Mouse (Mus musculus): ENCODE data around the gene F2r. TPM values are rescaled to one million over a fixed set of nuclear protein-coding genes. Genes with fewer than 3 reads are reported as not detected.

The F2r gene
- polyA plus RNA-seq, 1 experiment, result 15.1 TPM

DNA sequence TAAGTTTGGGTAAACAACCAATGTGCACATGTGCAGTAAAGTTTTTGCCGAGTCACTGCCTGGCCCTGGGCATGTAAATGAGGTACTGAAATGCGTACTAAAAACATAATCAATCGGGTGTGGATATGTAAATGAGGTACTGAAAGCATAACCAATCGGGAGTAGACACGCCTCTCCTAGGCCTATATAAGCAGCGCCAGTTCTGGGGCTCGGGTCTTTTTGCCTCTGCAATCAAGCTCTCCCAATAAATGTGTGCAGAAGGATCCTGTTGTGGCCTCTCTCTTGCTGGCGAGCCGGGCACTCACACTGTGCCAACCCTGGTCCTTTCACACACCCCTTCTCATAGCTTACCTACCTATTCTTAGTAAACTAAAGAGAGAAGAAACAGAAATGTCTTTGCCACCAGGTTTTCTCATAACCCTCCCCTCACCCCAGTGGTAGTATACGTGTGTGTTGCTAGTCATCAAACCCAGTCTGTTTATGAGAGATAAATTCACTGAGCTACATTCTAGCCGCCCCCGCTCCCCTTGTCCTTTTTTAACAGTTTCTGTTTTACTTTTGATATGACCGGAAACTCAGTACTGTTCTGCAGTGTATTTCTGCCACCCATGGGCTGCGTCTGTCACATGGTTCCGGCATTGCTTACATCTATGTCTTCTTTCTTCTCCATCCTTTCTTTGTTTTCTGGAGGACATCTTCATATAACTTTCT lies 51.3 kb downstream of the F2r start:
- no peaks in the 10 kb centered on the region for H3K4me1 ChIP-seq (ENCODE audit: control insufficient read depth, insufficient read depth, insufficient read length, low read length)
- WGBS, result 86% methylated on average over 15 of the region's 15 CpGs
- H3K36me3 ChIP-seq (ENCODE audit: control insufficient read depth, insufficient read depth, low read length), result no peaks in the 10 kb centered on the region
- no peak overlapping the region for H3K4me3 ChIP-seq (ENCODE audit: low read depth, low read length)
- peak overlapping the region; percentile 46; the same call in 1 of the 2 replicates for H3K27ac ChIP-seq (ENCODE audit: insufficient read depth, low read depth, low read length)
- TF ChIP-seq CTCF (IDR thresholded peaks at IDR 0.05; ENCODE audit: extremely low read depth, insufficient read length, insufficient replicate concordance, low read depth, low read length), result no peak
- TF ChIP-seq POLR2A (IDR thresholded peaks at IDR 0.05; ENCODE audit: low read depth, low read length), result no peak
- no peaks in the 10 kb centered on the region for H3K27me3 ChIP-seq (ENCODE audit: control insufficient read depth, insufficient read depth, low read length)

- no peak overlapping the region for H3K4me3 ChIP-seq (ENCODE audit: low read depth, low read length)
- TF ChIP-seq POLR2A (IDR thresholded peaks at IDR 0.05; ENCODE audit: low read depth, low read length) (no peak), CTCF (IDR thresholded peaks at IDR 0.05; ENCODE audit: extremely low read depth, insufficient read length, insufficient replicate concordance, low read depth, low read length) (peak; percentile 64; the same call in 1 of the 2 replicates)
- no peaks in the 10 kb centered on the region for H3K4me1 ChIP-seq (ENCODE audit: control insufficient read depth, insufficient read depth, insufficient read length, low read length)
- H3K27me3 ChIP-seq (ENCODE audit: control insufficient read depth, insufficient read depth, low read length), result no peaks in the 10 kb centered on the region
- no peaks in the 10 kb centered on the region for H3K36me3 ChIP-seq (ENCODE audit: control insufficient read depth, insufficient read depth, low read length)
- H3K27ac ChIP-seq (ENCODE audit: insufficient read depth, low read depth, low read length), result no peak overlapping the region
- WGBS, result 4% methylated on average over 3 of the region's 3 CpGs
Measured at GRCm38 (mm10) chr13:95563693-95564092, 54.6 kb downstream of the F2r start.

- TF ChIP-seq CTCF (IDR thresholded peaks at IDR 0.05; ENCODE audit: extremely low read depth, insufficient read length, insufficient replicate concordance, low read depth, low read length) (no peak), POLR2A (IDR thresholded peaks at IDR 0.05; ENCODE audit: low read depth, low read length) (no peak)
Measured at GRCm38 (mm10) chr13:95563066-95563610, 55.1 kb downstream of the F2r start.

GRCm38 (mm10) chr13:95557326-95557725 lies 61.0 kb downstream of the F2r start:
- Histone ChIP-seq H3K4me1 (ENCODE audit: control insufficient read depth, insufficient read depth, insufficient read length, low read length) (peaks cover 3% of the 10 kb centered on the region; the same call in 1 of the 2 replicates), H3K4me3 (ENCODE audit: low read depth, low read length) (no peak overlapping the region), H3K27me3 (ENCODE audit: control insufficient read depth, insufficient read depth, low read length) (no peaks in the 10 kb centered on the region), H3K27ac (ENCODE audit: insufficient read depth, low read depth, low read length) (no peak overlapping the region), H3K36me3 (ENCODE audit: control insufficient read depth, insufficient read depth, low read length) (no peaks in the 10 kb centered on the region)
- TF ChIP-seq CTCF (IDR thresholded peaks at IDR 0.05; ENCODE audit: extremely low read depth, insufficient read length, insufficient replicate concordance, low read depth, low read length), result no peak
- no peak for TF ChIP-seq POLR2A (IDR thresholded peaks at IDR 0.05; ENCODE audit: low read depth, low read length)
- WGBS, result 92% methylated on average over 7 of the region's 7 CpGs

More at GRCm38 (mm10) chr13:95563066-95563610, 55.1 kb downstream of the F2r start:
- H3K4me3 ChIP-seq (ENCODE audit: low read depth, low read length), result no peak overlapping the region
- no peaks in the 10 kb centered on the region for H3K27me3 ChIP-seq (ENCODE audit: control insufficient read depth, insufficient read depth, low read length)
- H3K27ac ChIP-seq (ENCODE audit: insufficient read depth, low read depth, low read length), result no peak overlapping the region
- WGBS, result 48% methylated on average over 10 of the region's 10 CpGs
- H3K4me1 ChIP-seq (ENCODE audit: control insufficient read depth, insufficient read depth, insufficient read length, low read length), result no peaks in the 10 kb centered on the region
- no peaks in the 10 kb centered on the region for H3K36me3 ChIP-seq (ENCODE audit: control insufficient read depth, insufficient read depth, low read length)

DNA sequence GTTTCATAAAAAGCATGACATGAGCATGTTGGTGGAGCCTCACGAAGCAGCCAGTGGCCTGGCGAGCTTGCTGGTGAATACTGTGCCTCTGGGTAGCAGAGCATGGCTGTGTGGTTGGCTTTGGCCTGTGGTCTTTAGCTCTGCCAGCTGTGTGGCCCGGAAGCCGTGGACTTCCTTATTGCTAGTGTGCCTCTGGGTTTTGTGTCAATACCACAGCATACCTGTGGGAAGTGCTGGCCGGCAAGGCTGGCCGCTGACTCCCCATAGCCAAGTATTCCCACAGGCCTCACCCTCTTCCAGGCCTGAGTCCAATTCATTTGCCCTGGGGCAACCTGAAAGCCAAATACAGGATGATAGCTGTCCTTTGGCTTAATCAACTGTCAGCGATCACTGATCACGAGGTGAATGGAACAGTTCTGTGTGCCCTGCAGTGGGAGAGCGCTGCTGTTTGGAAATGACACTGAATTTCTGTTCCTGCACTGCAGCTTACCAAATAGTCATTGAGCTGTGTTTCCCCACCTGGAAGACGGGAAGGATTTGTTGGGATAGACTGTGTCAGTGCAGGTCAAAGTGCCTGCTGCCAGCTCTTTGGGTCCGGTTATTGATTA lies 64.3 kb downstream of the F2r start:
- Histone ChIP-seq H3K4me1 (ENCODE audit: control insufficient read depth, insufficient read depth, insufficient read length, low read length) (peaks cover 5% of the 10 kb centered on the region; the same call in 1 of the 2 replicates), H3K27me3 (ENCODE audit: control insufficient read depth, insufficient read depth, low read length) (no peaks in the 10 kb centered on the region), H3K27ac (ENCODE audit: insufficient read depth, low read depth, low read length) (no peak overlapping the region), H3K36me3 (ENCODE audit: control insufficient read depth, insufficient read depth, low read length) (no peaks in the 10 kb centered on the region), H3K4me3 (ENCODE audit: low read depth, low read length) (no peak overlapping the region)
- WGBS, result 35% methylated on average over 11 of the region's 11 CpGs
- TF ChIP-seq POLR2A (IDR thresholded peaks at IDR 0.05; ENCODE audit: low read depth, low read length), result no peak
- TF ChIP-seq CTCF (IDR thresholded peaks at IDR 0.05; ENCODE audit: extremely low read depth, insufficient read length, insufficient replicate concordance, low read depth, low read length), result no peak

Other genes starting within 250 kb of the F2r start
- gene Aggf1, start 243.1 kb downstream of the F2r start, polyA plus RNA-seq (2012; rRNA removed), result 8.7 and 15.6 TPM in 2 replicates
- not detected in 2 replicates for gene Crhbp, start 173.6 kb downstream of the F2r start, polyA plus RNA-seq (2012; rRNA removed)
- not detected in 2 replicates for gene S100z, start 139.8 kb downstream of the F2r start, polyA plus RNA-seq (2012; rRNA removed)
- gene F2rl1, start 93.3 kb downstream of the F2r start, polyA plus RNA-seq (2012; rRNA removed), result 15.4 and 30.0 TPM in 2 replicates
- 0.11 TPM in 2 replicates for gene F2rl2, start 78.4 kb upstream of the F2r start, polyA plus RNA-seq (2012; rRNA removed)

Measured in small intestine, adult 2 months (tissue).